Mouse (Mus musculus) bone marrow macrophage, adult 2 months (primary cell): ENCODE measurements around the gene Ablim1. TPM values are rescaled to one million over a fixed set of nuclear protein-coding genes. Genes with fewer than 3 reads are reported as not detected.

Source experiments
- H3K27ac ChIP-seq: 2 replicates; pipeline ENCODE4 v1.5.1; 2012; ENCODE audit warnings: low read depth, low read length; ENCODE audit not compliant: insufficient read depth
- H3K4me1 ChIP-seq: 2 replicates; pipeline ENCODE4 v1.6.1; 2012; ENCODE audit warnings: low read length; ENCODE audit not compliant: control insufficient read depth, insufficient read depth
- H3K4me3 ChIP-seq: 2 replicates; pipeline ENCODE4 v1.5.1; 2012; ENCODE audit warnings: mild to moderate bottlenecking, low read length, moderate library complexity; ENCODE audit not compliant: insufficient read depth
- CTCF ChIP-seq: IDR thresholded peaks from 2 replicates; pipeline ENCODE4 v1.5.1; 2012; ENCODE audit warnings: low read depth, mild to moderate bottlenecking, low read length, moderate library complexity
- POLR2A ChIP-seq: IDR thresholded peaks from 2 replicates; pipeline ENCODE4 v1.6.1; 2012; ENCODE audit warnings: mild to moderate bottlenecking, low read depth, low read length, borderline replicate concordance
- polyA plus RNA-seq: library from polyadenylated mRNA; stranded (reverse); fragments of >200 nt; gene quantifications from 2 replicates; pipeline ENCODE4 v1.2.4, GENCODE M21; 2012; ENCODE audit not compliant: missing spikeins, insufficient read depth, insufficient read length

The Ablim1 gene
- polyA plus RNA-seq, 1 experiment, result 0.25 TPM

DNA sequence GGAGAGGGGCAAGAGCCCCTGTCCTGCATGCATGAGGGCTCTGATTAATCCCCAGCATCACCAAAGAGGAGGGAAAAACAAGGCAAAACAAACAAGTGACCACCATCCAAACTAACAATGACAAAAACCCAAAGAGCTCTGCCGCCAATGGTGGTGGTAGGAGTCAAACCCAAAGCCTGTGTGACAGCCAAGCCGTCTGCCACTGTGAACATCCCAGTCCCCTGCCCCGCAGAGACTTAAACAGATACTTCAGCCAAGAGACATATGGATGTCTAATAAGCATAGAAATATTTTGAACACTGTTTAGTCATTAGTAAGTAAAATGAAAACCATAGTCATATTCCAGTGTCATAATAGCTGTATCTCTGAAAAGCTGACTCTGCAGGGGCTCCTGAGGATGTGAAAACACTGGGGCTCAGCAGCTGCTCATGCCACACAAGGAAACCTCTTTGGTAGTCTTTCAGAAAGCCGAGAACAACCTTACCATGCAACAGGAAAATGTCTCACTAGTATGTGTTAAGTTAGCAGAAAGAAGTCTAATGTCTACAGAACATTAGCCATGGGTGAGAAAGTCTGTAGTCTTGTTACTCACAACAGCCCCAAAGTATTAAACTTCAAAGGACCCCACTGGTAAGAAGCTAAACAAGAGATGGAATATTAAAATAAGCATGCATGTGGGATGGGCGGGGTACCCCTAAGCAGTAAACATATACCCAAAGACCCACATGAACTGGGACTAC is 221.6 kb downstream of the Ablim1 start:
- H3K4me1 ChIP-seq, result no peaks in the 10 kb centered on the region
- TF ChIP-seq POLR2A (no peak), CTCF (no peak)
- no peak overlapping the region for H3K4me3 ChIP-seq
- H3K27ac ChIP-seq, result no peak overlapping the region

DNA sequence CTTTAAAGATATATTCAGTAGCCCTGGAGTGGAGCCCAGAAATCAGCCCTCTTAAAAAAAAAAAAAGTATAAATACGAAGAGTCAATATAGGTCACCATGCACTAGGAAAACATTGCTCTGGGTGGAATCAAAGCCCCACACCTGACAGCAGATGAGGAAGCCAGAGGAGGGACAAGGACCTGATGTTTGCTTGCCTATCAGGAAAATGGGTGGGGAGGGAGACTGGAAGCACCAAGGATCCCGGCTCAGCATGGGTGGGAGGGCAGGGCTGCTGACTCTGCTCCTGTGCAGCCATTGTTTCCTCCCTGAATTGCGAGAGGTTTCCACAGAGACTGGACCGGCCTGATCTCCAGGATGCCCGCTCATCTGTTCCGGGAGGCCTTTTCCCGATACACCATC is 223.4 kb downstream of the Ablim1 start:
- Histone ChIP-seq H3K4me1 (no peaks in the 10 kb centered on the region), H3K27ac (no peak overlapping the region), H3K4me3 (no peak overlapping the region)
- TF ChIP-seq POLR2A, result no peak
- TF ChIP-seq CTCF, result no peak

DNA sequence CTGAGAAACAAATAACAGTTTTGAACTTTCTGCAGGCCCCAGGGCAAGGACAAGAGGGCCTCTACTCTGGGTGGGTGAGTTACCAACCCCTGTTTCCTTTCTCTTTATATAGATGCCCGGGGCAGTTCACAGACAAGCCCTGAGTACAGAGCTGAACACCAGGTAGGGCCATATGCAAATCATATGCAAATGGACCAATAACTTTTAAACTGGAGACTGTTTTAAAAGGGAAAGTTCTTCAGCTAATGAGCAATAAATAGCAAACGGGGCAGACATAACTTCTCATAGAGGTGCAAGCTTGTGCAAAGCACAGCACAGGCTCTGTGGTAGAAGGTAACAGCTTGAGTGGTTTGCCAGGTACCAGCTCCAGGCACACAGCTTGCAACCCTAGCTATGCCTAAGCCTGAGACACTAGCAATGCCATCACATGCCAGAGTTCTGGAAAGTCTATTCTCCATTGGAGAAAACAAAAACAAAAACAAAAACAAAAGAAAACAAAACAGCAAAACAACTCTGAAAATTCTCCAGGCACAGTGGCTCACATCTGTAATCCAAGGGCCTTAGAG is 225.8 kb downstream of the Ablim1 start:
- Histone ChIP-seq H3K4me3 (no peak overlapping the region), H3K4me1 (no peaks in the 10 kb centered on the region), H3K27ac (no peak overlapping the region)
- TF ChIP-seq POLR2A, result no peak
- no peak for TF ChIP-seq CTCF

DNA sequence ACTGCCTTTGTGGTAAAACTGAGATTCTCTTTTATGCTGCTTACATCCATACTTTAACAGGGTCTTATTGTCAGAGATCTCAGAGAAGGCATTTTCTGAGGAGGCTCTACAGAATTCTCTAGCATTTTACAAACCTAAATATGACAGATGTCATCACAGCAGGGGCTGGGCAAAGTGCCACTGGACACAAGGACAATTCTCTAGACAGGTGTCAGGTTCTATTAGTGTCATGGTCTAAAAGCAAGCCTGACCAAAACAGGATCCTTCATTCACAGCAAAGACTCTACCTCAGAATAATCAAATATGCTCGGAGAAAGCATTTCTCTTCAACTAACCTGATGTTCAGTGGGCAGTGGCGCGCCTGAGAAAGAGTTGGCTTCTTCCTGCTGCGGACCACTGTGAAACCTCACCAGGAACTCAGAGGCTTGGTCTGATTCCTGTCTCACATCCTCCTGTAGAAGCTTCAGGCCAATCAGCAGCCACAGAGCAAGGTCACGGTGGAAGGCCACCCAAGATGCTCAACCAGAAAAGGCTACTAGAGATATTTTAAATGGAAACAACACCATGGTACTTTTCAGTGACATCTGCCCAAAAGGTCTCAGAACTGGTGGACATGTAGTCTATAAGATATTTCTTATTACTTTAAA is 230.1 kb downstream of the Ablim1 start:
- Histone ChIP-seq H3K4me1 (no peaks in the 10 kb centered on the region), H3K4me3 (no peak overlapping the region), H3K27ac (no peak overlapping the region)
- no peak for TF ChIP-seq POLR2A
- TF ChIP-seq CTCF, result no peak

DNA sequence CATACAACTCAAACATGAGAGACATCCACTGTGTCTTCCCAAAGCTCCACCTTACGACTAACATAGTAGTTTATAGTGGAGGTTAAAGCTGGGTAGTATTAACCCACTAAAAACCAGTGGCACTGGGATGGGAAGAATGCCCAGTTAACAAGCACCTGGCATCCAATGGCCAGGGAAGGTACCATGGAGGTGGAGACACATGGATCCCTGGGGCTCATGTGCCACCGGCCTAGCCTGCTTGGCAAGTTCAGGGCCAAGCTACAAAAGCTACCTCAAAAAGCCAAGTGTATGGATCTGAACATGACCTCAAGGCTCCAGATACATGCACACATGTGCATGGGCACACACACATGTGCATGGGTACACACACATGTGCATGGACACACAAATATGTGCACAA is 230.8 kb downstream of the Ablim1 start:
- Histone ChIP-seq H3K4me1 (no peaks in the 10 kb centered on the region), H3K27ac (no peak overlapping the region), H3K4me3 (no peak overlapping the region)
- TF ChIP-seq CTCF (no peak), POLR2A (no peak)

DNA sequence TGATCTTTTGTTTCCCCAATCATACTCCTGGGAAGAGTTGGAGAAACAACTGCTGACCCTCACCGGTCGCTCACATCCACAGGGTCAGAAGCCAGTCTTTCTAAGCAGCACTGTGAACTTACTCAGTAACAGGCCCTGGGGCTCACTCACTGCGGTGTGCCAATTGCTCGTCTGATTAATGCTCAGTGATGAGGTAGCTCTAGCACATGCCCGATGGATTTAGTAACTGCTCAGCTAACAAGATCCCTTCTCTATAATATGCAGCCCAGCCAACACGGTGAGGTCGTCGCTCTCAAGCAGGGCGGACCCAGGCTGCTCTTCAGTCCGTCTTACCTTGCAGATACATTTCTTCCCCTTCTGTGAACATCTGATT is 231.6 kb downstream of the Ablim1 start:
- Histone ChIP-seq H3K4me3 (no peak overlapping the region), H3K27ac (no peak overlapping the region)
- TF ChIP-seq POLR2A (no peak), CTCF (no peak)

DNA sequence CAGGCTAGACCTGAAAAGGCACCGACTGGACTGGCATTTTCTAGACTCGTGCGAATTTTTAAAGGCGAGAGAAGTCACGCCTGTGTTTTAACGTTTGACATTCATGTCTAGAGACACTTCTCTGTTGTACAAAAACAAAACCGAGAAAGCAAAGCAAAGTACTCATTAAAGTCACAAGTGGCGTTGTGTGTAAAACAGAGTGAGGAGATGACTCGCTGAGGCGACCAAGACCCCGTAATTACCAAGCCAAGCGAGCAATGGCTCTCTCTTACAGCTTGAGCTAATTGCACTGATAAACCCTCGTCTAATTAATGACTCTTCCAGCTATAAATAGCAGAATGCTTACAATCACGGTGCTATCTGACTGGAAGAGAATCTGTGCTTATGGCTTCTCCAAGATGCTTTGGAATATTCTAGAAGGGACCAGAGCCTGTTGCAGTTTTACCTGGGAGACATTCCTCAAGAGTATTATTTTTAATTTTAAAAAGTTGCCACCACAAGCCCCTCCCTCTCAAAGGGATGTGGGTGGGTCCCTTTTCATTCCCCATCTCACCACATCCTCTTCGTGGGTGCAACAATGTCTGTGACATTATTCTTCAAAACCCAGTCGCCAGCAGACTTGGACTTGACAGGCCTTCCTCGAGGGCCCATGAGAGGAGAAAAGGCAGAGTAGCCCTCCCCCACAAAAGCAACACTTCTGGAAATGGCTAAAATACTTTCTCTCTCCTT is 232.1 kb downstream of the Ablim1 start:
- Histone ChIP-seq H3K4me1 (no peaks in the 10 kb centered on the region), H3K4me3 (no peak overlapping the region), H3K27ac (no peak overlapping the region)
- TF ChIP-seq POLR2A, result no peak
- TF ChIP-seq CTCF, result no peak

More for the DNA sequence above, 231.6 kb downstream of the Ablim1 start:
- H3K4me1 ChIP-seq, result no peaks in the 10 kb centered on the region

DNA sequence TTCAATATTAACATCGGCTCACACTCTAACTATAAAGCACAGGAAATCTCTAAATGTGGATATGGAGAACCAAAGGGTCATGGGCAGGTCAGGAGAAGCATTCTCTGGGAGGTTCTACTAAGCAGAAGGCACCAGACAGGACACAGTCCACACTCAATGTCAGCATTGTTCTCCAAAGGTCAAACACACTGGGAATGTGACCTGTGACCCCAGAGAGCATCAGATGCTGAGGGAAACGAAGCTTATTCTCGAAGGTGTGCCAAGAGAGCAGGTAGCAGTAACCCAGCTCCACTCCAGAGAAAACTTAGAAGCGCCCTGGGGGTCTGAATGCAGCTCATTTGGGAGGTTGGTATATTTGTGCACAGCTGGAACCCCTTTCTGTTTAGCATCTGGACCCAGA is 233.2 kb downstream of the Ablim1 start:
- no peaks in the 10 kb centered on the region for H3K4me1 ChIP-seq
- no peak overlapping the region for H3K27ac ChIP-seq
- no peak overlapping the region for H3K4me3 ChIP-seq
- no peak for TF ChIP-seq POLR2A
- TF ChIP-seq CTCF, result no peak

DNA sequence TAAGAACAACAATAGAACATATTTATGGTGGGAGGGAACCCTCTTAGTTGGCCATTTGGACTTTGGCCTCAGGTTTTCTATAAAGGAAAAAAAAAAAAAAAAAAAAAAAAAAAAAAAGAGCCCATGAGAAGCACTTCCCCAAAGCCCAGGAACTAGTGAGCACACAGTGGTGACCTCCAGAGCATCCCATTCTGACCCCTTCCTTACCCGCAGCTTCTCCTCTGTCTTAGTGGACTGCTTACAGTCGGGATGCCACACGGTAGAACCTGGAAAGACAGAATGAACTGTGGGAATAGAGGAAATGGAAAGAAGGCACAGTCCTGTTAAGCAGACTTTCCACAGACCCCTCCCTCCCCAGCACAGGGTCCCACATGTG is 235.1 kb downstream of the Ablim1 start:
- no peaks in the 10 kb centered on the region for H3K4me1 ChIP-seq
- H3K4me3 ChIP-seq, result no peak overlapping the region
- TF ChIP-seq POLR2A, result no peak
- no peak for TF ChIP-seq CTCF
- no peak overlapping the region for H3K27ac ChIP-seq

DNA sequence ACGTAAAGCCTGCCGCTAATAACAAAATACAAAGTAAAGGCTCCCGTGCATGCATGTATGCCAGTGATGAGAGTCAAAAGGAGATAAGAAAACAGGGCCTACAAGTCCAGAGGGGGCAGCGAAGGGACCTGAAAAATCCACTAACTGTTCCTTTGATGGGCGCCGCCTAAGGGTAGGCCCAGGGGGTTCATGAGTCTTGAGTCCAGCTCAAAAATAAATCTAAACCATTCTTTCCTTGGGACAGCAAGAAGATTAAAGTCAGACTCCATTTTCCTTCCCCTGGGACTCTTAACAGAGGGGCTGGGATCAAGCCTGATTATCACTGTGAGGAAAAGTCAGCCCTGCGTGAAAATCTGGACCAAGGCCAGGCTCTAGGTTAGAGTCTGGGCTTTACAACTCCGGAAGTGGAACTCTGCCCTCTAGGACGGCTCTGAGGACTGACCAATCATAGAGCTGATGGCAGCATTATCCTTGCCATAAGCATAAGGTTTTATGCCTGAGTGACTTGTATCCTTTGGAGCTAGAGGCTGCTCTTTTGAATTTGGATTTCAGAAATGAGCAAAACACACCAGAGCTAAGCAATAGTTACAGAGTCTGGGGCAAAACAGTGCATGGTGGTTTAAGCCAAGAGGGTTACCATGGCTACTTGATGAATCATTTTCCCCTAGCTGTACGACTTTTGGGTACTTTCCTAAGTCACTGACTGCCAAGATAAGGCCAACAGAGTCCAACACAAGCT is 235.7 kb downstream of the Ablim1 start:
- Histone ChIP-seq H3K4me3 (no peak overlapping the region), H3K27ac (no peak overlapping the region), H3K4me1 (no peaks in the 10 kb centered on the region)
- TF ChIP-seq POLR2A (no peak), CTCF (no peak)
